ENCODE assay signal across 20 mouse cellular contexts in genomic region chr10:36556128-36556527, GRCm38 (mm10). TPM values are rescaled to one million over a fixed set of nuclear protein-coding genes. Genes with fewer than 3 reads are reported as not detected.
"Had no signal": no experiment of that assay in that cellular context is flagged by ENCODE, and none has a peak within 500 bp of the region (broad histone marks: within the 10 kb centered on the region; RNA-seq: fewer than 3 reads in every experiment).

No protein-coding gene starts in this region.

- H3K4me1 ChIP-seq: limb, embryonic 10.5 days; limb, embryonic 13.5 days; liver, embryonic 12.5 days; liver, embryonic 15.5 days; lung, embryonic 15.5 days; megakaryocyte, embryonic 14.5 days; neural tube, embryonic 12.5 days had no signal

- H3K27ac ChIP-seq: kidney, postnatal 0 days; layer of hippocampus, adult 2 months; limb, embryonic 10.5 days; limb, embryonic 13.5 days; liver, embryonic 12.5 days; liver, embryonic 15.5 days; lung, embryonic 15.5 days; neural tube, embryonic 12.5 days had no signal

- H3K4me2 ChIP-seq: limb, embryonic 13.5 days; liver, embryonic 12.5 days; liver, embryonic 15.5 days; lung, embryonic 15.5 days; neural tube, embryonic 12.5 days had no signal

- ATAC-seq: liver, embryonic 12.5 days had no signal

- H3K36me3 ChIP-seq: limb, embryonic 10.5 days; limb, embryonic 13.5 days; liver, embryonic 12.5 days; liver, embryonic 15.5 days; lung, embryonic 15.5 days; neural tube, embryonic 12.5 days had no signal

- H3K27me3 ChIP-seq: limb, embryonic 13.5 days; liver, embryonic 12.5 days; liver, embryonic 15.5 days; lung, embryonic 15.5 days; megakaryocyte, embryonic 14.5 days; neural tube, embryonic 12.5 days had no signal

- H3K9ac ChIP-seq: limb, embryonic 13.5 days; liver, embryonic 12.5 days; liver, embryonic 15.5 days; lung, embryonic 15.5 days; neural tube, embryonic 12.5 days had no signal

- H3K9me3 ChIP-seq: limb, embryonic 10.5 days; limb, embryonic 13.5 days; liver, embryonic 12.5 days; liver, embryonic 15.5 days; lung, embryonic 15.5 days; megakaryocyte, embryonic 14.5 days; neural tube, embryonic 12.5 days had no signal

- DNase-seq: kidney, adult 2 months; kidney, postnatal 25 days; layer of hippocampus, adult 9-11 months; liver; lung, adult 18-20 months; lung, postnatal 10 days; lung, postnatal 36 days; thymus, adult 18-20 months; thymus, postnatal 36 days had no signal

- H3K4me3 ChIP-seq: layer of hippocampus, adult 2 months; limb, embryonic 10.5 days; limb, embryonic 13.5 days; liver, embryonic 12.5 days; liver, embryonic 15.5 days; lung, embryonic 15.5 days; megakaryocyte, embryonic 14.5 days; neural tube, embryonic 12.5 days had no signal

RNA-seq across cellular contexts. Expression of gene Hs3st5, which starts 49.5 kb away (rescaled TPM):
- polyA plus RNA-seq: liver, embryonic 12.5 days; liver, embryonic 15.5 days; spleen, adult 2 months; testis, adult 2 months had no signal
